Mouse (Mus musculus) testis, adult 10 weeks (tissue): ENCODE results near the gene Carnmt1. TPM values are rescaled to one million over a fixed set of nuclear protein-coding genes. Genes with fewer than 3 reads are reported as not detected.

Experiments
- polyA plus RNA-seq: library from polyadenylated mRNA; stranded (reverse); fragments of 350-450 nt; fragmentation: Illumina TruSeq; extraction: RNeasy Lipid Tissue Mini Kit (QIAGEN cat#74804); gene quantifications from one replicate; pipeline ENCODE4 v1.2.3, GENCODE M21; 2014; ENCODE audit warnings: low read depth, low replicate concordance

The Carnmt1 gene
- polyA plus RNA-seq = 99.0 TPM

DNA sequence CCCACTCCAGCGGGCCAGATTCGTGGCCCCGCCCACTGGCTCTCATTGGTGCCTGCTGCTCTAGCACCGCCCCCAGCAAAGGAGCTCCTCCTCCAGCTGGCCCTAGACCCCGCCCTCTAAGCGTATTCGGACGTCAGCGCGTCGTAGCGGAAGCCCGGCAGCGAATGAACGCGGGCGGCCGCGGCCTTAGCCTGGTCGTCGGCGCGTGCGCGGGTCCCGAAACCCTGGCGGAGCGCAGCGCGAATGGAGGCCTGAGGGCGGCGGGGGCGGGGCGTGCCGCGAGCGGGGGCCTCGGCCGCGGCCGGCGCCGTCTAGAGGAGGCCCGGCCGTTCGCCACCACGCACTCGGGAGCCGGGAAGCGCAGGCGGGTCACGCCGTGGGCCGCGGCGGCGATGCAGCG lies at the start of gene Carnmt1:
Carnmt1 (plus strand) TSS at position 157 of the 400 bp plus-strand sequence.

DNA sequence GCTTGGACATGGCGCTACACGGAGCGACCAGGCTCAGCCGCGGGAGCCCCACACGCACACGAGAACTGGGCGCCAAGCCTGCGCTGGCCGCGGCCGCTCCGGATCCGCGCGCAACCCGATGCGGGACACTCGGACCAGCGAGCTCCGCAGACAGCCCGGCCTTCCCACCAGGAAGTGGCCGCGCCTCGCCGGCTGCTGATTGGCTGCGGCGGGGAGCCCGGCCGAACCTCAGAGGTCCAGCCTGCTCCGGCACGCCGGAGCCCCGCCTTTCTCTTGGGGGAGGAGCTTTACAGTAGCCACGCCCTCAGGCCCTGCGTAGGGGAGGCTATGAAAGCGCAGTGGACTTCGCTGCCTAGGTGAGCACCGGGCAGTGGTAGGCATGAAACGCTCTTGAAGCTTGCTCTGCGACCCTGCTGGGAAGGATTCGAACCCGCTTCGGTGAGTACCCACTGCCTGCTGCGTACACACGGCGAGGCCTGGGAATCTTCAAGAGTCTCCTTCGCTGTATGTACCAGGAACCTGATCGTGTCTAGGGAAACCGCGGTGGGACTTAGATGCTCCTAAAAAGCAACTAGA lies 38.8 kb upstream of the Carnmt1 start, which contains the start of the genes Ostf1 and Nmrk1:
Ostf1 (minus strand) TSS at position 180 of the 576 bp plus-strand sequence.
Nmrk1 (plus strand) TSS at position 307 of the 576 bp plus-strand sequence.

DNA sequence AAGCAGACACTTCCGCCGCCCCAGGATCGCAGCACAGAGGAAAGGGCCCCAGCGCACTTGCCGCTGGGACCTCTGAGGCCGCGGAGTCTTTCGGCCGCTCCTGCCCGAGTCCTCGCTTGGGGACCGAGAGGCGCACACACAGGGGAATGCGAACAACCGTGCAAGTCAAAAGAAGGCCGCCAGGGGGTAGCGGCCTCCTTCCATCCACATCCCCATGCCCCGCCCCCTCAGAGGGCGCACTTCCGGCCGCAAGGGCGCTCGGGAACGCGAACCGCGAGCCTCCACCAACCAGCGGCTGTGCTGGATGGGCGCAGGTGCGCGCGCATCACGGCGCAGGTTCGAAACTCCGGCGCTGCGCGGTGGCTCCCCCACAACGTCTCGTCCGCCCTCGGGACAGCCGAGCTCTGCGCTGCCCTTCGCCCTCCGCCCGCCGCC lies 42.3 kb downstream of the Carnmt1 start, which contains the start of gene D030056L22Rik:
D030056L22Rik (plus strand) TSS at position 328 of the 435 bp plus-strand sequence.

DNA sequence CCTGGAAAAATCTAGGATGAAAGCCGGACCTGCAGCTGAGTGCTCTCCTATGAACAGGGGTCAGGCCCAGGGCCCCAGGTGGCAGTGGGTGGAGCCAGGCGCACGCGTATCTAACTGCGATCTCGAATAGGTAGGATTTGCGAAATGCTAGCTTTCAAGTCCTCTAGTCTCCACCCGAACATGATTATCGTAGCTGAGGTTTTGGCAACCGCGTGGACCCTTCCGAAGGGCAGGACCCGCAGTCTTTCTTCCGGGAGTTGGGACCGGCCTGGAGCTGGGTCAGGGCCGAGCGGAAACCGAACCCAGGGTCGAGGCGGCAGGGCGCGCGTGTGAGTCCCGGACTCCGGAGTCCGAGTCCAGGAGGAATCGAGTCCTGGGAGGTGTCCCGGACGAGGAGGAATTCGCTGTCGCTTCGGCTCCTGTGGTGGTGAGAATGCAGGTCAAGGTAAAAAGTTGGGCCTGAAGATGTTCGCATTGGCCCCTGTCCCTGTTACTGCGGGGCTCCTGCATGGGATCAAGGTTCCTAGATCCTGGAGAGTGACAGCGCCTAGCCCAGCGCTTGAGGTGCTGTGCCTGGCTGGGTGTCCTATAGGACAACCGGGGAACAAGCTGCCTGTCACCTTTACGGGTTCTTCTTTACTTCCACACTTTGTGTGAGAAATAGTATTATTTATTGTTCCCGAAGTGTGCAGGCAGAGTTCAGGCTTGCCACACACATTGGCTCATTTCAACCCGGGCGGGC lies 79.2 kb downstream of the Carnmt1 start, which contains the start of gene Trpm6:
Trpm6 (plus strand) TSS at position 386 of the 742 bp plus-strand sequence.

Other genes with a start within 250 kb of the Carnmt1 start
- gene Ostf1, start 38.9 kb upstream of the Carnmt1 start, polyA plus RNA-seq = 7.2 TPM
- gene Nmrk1, start 38.8 kb upstream of the Carnmt1 start, polyA plus RNA-seq = 6.9 TPM
- gene D030056L22Rik, start 42.4 kb downstream of the Carnmt1 start, polyA plus RNA-seq = 193 TPM
- 30.5 TPM for gene Trpm6, start 79.2 kb downstream of the Carnmt1 start, polyA plus RNA-seq